Mouse (Mus musculus): Measurements from ENCODE around the gene Ripply2. TPM values are rescaled to one million over a fixed set of nuclear protein-coding genes. Genes with fewer than 3 reads are reported as not detected.
A peak's percentile ranks its signal among the peaks of the same experiment; 100 is the strongest.
"Not testable (repeated sequence)": the region's sequence is repeated elsewhere in the genome, so short reads cannot be mapped to it uniquely, and the experiment has no call there.

The Ripply2 gene
- total RNA-seq (2022) = 10 to 100 TPM in 1 of 4 experiments, 1 to 10 TPM in 3; 8.4 to 11.0 (median 8.9) TPM

DNA sequence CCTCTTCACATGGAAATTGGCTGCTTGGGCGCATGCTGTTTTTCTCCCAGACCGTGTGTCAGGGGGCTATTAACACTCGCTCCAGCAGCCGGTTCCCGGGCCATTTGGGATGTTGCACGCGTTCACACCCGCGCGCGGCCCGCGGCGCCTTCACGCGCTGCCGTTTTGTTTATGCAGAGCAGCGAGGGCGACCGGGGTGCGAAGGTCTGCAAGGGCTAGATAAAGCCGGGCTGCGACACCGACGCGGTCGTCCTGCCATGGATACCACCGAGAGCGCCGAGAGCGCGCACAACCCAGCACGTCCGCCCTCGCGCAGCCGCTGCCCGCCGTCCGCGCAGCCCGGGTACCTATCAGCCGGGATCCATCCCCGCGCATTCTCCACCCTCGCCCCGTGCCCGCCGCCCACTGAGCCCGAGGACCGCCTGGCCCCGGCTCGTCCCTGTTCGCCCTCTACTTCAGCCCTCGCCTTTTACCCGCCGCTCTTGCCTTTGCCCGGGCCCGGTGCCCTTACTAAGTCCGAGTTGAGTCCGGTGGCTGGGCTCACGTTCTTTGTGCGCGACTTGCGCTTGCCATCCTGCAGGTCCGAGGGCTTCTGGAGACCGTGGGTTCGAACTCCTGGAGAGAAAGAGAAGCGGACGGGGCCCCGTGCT, at the start of gene Ripply2:
Gene Ripply2, plus strand, starts transcription at position 250 of the 650 bp plus-strand sequence.
- peak; percentile 33 to 35 for DNase-seq (ENCODE audit: low spot score in 2 of 2)

DNA sequence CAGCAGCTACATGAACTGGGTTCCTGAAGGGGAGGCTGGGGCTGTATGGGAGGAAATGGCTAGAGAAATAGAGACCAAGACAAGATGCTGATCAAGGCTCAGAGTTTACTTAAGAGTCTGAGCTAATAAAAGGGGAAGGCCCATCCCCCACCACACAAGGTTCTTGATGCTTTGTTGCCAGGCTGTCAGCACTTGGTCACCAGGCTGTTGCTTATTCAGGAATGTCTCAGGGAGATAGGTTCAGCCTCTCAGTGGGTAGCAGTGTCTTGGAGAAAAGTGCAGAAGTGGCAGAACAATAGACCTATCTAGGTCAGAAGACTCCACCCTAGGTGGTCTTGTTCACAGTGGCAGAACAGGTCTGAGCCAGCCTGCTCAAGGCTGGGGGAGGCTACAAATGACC, 42.9 kb upstream of the Ripply2 start:
- not testable (repeated sequence) for DNase-seq (ENCODE audit: low spot score in 2 of 2)

DNA sequence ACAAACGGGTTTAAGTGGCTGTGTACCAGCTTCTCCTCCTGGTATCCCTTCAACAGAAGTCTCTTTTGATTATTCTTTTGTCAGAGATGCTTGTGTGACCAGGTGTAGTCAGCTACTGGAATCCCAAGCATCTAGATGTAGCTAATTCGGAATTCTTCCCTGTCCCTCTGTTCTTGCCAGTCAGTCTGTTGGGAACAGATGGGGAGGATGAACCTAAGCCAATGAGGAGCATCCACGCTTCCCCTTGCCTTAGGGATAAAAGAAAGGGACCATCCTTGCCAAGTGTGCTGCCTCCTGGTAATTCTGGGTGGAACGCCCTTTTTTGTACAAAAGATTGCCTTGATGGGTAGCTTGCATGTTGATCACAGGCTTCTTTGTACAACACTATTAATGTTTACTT, 41.8 kb upstream of the Ripply2 start:
- no peak for DNase-seq (ENCODE audit: low spot score in 2 of 2)

DNA sequence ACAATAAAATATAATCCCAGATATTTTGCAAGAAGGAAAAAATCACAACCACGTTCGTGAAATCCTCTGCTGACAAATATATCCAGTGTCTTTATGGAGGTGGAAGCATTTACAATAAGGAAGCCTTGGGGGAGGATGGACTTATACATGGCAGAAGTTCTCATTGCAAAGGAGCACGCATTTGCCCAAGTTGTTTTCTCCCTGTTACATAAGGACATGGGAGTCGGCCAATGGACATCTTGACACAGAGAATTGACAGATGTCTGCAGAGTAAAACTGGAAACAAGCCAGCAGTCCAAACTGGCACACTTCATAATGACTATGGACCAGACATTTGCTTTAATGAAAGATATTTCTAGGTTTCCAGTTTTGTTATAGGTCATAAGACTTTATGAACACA, 38.4 kb upstream of the Ripply2 start:
- DNase-seq (ENCODE audit: low spot score in 2 of 2) = no peak

DNA sequence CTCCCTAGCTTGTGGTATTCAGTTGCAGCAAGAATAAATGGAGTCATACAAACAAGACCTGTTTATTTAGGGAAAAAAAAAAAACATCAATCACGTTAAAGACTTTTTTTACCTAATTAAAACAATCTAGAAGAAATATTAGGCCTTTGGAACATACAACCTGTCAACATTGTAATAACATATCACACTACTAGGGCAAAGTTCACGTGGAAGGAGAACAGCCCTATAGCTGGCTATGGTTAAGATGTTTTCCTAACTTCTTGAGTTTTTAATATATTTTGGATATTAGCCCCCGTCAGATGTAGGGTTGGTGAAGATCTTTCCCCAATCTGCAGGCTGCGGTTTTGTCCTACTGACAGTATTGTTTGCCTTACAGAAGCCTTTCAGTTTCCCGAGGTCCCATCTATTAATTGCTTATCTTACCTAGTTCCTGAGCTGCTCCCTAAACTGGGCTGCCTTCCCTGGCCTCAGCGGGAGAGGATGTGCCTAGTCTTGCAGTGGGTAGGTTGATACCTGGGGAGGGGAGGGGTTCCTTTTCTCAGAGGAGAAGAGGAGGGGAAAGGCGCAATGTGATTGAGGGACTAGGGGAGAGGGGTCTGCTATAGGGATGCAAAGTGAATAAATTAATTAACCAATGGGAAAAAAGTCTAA, 37.0 kb upstream of the Ripply2 start:
- DNase-seq (ENCODE audit: low spot score in 2 of 2) = no peak

DNA sequence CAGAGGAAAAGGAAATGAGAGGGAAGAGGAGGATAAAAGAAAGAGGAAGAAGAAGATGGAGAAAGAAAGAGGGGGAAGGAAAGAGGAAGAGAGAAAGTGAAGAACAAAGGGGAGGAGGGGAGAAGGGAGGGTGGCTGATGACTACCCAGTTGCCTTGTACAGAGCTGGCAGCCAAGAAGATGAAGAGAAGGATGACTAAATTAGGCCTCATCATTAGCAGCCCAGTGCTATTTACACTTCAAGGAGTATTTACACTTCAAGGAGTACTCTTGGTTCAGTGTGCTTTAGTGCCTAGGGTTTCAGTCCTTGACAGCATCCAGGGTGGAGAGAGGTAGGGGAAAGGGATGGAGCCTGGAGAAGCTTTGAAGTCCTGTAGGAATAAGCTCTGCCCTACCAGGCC, 35.3 kb upstream of the Ripply2 start:
- no peak for DNase-seq (ENCODE audit: low spot score in 2 of 2)

DNA sequence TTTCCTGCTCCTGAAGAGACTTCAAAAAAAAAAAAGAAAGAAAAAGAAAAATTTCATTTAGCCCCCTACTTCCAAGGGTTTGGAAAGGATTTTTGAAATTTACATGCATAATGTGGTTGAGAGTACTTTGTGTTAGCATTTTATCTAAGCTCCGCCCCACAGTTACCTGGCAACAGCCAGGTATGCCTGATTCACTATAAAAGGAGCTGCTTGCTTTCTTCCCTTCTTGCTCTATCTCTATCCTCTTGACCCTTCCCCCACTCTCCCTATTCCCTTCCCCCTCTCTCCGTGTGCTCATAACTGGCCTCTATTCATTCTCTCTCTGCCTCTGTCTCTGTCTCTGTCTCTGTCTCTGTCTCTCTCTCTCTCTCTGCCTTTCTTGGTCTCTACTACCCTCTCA, 34.4 kb upstream of the Ripply2 start:
- DNase-seq (ENCODE audit: low spot score in 2 of 2) = no peak

DNA sequence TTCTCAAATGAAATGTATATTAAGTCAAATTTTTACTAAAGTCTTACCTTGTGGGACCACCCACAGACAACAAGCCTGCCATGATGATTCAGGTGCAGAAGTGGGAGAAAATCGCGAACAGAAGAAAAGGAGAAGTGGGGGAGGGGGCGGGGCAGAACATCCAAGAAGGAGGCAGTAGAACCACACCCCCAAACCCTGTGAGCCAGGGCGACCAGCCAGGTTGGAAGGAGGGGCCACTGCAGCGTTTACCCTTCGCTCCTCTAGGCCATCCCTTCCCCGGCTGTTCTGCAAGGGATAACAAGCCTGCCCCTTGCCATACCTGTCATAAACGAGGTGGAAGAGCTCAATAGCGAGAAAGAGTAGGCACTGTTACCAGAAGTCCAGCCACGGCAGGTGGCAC, 33.8 kb upstream of the Ripply2 start:
- DNase-seq (ENCODE audit: low spot score in 2 of 2) = no peak

DNA sequence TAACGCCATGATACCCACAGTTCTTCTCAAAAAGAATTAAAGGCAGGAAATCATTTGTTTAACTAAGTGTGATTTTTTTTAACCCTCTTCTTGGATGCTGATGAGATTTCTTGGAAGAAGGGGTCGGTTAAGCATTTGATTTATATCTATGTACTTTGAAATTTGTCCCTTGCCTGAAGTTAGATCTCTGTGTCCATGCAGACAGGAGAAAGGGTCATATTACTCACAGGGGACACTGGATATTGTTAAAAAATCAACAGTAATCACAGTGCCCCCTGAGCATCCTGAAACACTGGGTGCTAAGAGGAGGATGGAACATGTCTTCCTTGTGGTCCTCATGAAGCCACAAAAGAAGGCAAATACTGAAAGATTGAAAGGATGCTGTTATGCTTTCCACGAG, 30.8 kb upstream of the Ripply2 start:
- no peak for DNase-seq (ENCODE audit: low spot score in 2 of 2)

DNA sequence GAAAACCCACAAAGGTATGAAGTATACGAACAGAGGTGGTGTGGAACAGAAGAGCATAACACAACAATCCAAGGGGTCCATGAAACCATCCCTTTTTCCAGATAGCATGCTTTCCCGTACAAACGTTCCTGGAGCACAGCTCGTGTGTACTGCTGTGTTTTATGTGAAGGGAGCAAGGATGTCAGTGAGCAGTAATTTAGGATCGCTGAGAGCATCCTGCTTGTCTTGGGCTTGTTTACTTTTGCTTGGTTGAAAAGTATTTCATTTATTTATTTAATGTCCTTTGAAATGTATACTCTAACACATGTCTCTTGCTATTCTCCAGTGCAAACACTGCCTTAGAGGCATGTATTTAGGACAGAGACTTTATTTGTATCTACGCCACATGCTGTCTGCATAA, 30.2 kb upstream of the Ripply2 start:
- DNase-seq (ENCODE audit: low spot score in 2 of 2) = no peak

DNA sequence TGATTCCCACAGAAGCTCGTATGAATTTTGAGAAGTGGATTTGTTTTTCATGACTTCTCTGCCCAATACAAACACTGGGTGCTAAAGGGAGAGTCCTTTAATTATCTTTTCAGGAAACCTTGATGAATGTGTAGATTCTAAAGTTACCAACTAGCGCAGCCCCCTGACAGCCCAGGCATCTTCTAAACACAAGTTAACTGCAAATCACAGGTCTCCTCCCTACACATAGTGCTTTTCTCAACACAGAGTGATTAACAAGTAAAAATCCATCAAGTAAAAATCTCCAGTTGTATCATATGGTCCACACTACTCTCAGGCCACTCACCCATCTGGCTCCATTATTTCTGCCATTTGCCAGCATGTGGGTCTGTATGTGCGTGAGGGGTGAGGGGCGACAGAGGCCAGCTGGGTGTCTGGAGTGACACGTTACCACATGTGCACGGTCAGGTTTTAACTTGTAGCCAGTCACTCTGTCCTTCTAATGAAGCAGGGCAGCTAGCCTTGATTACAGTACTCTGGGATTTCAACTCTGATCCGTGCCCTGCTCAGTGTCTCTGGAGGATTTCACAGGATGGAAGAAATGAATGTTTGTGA, 28.5 kb upstream of the Ripply2 start:
- DNase-seq (ENCODE audit: low spot score in 2 of 2) = no peak

DNA sequence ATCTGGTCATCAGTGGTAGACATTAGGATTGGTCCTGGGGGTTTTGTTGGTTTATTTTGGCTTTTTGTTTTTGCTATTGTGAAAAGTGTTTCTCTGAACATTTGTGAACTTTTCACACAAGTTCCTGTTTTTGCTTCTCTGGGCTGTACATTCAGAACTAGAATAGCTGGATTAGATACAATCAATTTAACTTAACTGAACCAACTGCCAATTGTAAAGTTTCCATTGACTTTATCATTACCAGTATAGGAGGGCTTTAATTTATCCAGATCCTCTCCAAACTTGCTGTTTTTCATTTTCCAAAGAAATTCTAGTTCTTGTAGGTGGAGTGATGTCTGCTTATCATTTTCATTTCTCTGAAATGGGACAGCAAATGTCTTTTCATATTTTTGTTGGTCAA, 25.5 kb upstream of the Ripply2 start:
- no peak for DNase-seq (ENCODE audit: low spot score in 2 of 2)

DNA sequence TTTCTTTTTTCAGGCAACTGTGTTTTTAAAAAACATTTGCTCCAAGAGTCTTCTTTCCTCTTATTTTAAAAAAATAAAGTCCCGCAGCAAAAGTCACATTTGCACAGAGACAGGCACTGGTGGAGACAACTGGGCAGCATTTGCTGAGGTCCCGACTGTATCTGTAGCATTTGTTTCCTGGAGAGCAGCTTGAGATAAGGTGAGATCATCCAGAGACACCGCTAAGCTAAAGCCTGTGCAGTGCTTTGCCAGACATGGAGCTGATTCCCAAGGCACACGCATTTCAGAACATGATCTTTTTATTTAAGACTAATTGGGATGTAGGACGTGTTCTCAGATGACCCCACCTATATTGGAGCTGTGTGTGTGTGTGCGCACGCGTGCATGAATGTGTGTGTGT, 23.6 kb upstream of the Ripply2 start:
- no peak for DNase-seq (ENCODE audit: low spot score in 2 of 2)

DNA sequence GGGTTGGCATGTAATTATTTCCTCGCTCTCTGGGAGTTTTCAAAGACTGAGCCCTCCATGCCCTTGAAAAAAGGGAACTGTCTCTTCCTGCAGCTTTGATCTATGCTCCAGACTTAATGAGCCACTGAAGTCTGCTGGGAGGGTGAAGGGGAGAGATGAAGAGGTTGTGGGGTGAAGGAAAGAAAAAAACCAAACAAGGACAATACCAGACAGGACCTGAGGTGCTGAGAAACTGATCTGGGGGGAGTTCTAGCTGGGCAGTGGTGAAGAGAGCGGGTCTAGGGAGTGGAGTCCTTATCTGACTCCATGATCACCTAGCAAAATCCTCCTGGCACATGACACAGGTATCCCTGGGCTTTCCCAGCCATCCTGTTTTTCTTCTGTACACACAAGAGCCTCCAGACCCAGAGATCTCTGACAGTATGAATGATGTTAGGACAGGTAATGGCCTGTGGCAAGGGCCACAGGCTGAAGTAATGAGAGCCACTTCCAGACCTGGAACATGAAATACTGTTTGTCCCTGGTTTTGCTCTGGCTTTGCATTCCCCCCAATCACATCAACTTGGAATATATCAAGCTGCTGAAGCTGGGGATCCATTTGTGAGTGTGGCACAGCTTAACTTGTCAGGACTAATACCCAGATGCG, 18.2 kb upstream of the Ripply2 start:
- no peak for DNase-seq (ENCODE audit: low spot score in 2 of 2)

DNA sequence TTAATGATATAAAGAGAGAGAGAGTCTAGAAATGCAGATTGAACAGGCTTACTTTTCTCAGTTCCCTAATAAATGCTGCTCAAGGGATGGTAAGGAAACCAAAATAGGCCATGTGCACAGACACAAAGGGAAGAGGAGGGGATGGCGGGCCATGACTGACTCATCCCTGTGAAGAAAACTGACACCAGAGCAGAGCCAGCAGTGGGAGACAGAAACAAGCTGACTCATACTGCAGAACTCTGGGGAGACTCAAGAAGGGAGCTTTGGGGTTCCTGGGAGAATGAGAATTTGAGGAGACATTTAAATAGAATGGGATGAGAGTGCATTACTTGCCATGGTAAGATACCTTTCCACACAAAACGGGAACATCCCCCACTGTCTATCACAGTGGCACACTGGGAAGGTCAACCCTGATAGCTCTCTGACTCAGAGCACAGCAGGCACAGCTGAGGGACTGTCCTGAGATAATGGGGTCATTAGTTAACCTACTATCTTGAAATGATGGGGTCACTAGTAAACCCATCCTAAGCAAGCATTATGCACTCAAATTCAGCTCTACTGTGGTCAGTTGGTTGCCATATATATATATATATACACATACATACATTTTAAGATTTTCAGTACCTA, 15.3 kb upstream of the Ripply2 start:
- DNase-seq (ENCODE audit: low spot score in 2 of 2) = peak in 1 of 2 experiments; percentile 79

DNA sequence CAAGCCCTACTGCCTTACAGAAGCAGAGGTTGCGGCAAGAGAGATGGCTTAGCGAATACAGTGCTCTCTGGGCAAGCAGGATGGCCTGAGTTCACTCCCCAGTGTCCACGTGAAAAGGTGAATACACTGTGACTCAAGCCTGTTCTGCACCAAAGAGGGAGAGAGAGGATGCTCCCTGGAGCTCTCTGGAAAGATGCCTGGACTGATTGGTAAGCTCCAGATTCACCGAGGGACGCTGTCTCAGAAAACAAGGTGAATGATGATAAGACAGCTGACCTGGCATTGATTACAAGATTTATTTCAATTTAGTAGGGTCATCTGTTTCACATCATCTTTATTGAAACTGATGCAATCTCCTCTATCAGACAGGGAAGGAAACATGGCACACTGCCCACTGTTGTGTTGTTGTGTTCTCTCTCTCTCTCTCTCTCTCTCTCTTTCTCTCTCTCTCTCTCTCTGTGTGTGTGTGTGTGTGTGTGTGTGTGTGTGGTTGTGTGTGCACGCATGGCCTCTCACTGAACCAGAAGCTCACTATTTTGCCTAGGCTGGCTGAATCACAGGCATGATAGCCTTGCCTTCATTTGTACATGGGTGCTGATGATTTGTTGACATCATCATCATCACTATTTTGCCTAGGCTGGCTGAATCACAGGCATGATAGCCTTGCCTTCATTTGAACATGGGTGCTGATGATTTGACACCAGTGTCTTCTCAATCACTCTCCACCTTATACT, 10.5 kb upstream of the Ripply2 start:
- no peak for DNase-seq (ENCODE audit: low spot score in 2 of 2)

DNA sequence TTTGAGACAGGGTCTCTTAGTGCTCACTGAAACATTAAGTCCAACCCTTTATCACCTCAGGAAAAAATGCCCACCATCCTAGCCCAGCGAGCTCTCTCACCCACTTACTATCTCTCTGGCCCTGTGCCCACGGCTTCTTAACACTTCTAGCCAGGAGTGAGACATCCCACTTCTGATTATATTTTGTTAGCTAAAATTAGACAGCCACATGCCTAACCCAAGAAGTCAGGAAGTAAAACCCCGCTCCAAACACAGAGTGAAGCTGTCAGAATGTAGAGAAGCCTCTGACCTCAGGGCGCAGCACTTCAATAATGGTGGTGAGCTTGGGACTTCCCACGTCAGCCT, 9.9 kb upstream of the Ripply2 start:
- DNase-seq (ENCODE audit: low spot score in 2 of 2) = no peak

DNA sequence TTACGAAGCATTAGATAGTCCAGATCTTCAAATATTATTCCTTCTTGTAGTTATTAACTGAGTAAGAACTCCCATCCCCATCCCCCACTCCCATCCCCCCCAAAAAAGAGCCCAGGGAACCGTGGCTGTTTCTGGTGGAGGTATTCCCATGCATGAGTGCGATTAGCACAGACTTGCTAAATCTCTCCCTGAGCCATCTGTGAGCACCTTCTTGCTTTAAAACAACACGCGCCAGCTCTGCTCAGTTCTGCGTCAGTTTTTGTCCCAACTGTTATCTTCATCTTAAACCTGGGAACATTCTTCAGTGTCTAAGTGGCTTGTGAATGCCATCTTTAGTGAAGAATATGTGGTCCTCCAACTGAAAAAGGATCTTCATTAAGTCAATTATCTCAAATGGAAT, 6.8 kb upstream of the Ripply2 start:
- DNase-seq (ENCODE audit: low spot score in 2 of 2) = no peak

DNA sequence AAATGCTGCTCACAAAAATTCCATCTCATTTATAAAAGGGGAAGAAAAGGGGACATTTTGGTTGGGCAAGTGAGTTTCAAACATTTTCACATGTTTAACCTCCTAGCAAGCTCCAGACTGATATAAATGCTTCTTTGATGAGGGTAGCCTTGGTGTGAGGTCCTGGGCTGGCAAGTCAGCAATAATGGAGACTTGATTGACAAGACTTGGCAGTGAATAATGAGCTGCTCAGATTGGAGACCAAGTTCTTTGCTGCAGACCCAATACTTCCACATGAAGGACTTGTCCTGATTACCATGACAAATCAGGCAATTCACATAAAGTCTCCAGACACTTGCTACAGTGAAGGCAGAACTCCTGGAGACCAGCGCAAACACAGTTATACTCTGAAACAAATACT, 6.4 kb upstream of the Ripply2 start:
- no peak for DNase-seq (ENCODE audit: low spot score in 2 of 2)

DNA sequence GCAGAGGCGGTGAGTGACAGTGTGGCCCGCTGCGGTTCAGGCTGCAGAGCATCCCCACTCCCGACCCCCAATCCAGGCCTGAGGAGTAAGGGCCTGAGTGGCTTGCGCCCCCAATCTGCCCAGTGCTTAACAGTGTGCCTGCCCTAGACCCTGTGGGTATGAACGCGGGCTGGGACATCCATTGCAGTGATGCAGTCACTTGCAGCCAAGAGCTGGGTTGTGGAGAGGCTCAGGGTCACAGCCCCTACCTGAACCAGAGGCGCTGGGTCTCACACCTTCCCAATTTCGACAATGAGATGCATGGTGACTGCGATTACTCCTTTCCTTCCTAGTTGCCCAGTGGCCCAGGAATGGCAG, 579 bp downstream of the Ripply2 start:
- no peak for DNase-seq (ENCODE audit: low spot score in 2 of 2)

DNA sequence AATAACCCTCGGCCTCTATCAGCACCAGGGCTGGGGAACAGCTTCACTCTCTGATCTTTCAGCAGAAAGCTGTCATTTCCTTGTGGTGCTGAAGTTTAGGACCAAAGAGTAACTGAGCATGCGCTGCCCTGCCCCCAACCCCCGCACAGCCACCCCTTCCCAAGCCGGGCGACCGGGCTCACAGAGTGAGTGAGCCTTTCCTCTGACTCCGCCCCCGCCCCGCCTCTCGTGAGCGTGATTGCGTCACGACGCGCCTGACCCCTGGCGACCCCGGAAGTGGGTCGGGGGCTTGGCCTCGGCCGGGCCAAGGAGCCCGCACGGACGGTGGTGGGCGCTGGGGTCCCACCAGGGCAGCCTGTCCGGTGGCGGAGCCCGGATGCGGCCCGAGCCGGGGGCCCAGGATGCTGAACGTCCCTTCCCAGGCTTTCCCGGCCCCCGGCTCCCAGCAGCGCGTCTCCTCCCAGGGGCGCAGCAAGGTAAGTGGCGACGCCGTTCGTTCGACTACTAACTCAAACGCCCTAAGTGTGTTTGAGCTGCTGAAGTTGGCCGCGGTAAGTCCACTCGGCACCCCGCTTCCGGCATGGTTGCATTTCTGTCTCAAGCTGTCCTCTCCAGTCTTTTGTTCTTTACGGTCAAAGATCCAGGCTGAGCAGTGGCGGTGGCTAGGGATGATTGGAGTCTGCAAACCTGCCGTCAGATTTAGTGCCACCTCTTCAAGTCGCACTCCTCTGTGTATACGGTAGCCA, 6.6 kb downstream of the Ripply2 start, which contains the start of gene Cyb5r4:
Gene Cyb5r4, plus strand, starts transcription at position 237 of the 746 bp plus-strand sequence.
- peak; percentile 80 to 93 for DNase-seq (ENCODE audit: low spot score in 2 of 2)

Measured in left cerebral cortex, adult 8-10 months (tissue).